Mouse (Mus musculus): ENCODE measurements at regions not wholly inside any gene's neighbourhood (a gene's known extent, or its start where the extent isn't known, plus 50 kb on each side); places are given as distances from the start of the nearest gene placed in this dataset.

- in situ Hi-C loops (cut with MboI; ENCODE audit: unreplicated experiment in 2 of 2), result loop anchor here in 1 of 2 experiments (10.0 kb wide), 1 partner anchor 52 kb away; no protein-coding TSS in a partner anchor
These were observed 77.0 kb upstream of the Slc38a2 start for GRCm38 (mm10) chr15:96776476-96777075.

GRCm38 (mm10) chr15:96775129-96775528, 75.6 kb upstream of the Slc38a2 start:
- in situ Hi-C loops (cut with MboI; ENCODE audit: unreplicated experiment in 2 of 2), result loop anchor here in 1 of 2 experiments (10.0 kb wide), 1 partner anchor 50 kb away; no protein-coding TSS in a partner anchor

GRCm38 (mm10) chr15:96774664-96775063, 75.1 kb upstream of the Slc38a2 start:
- in situ Hi-C loops (cut with MboI; ENCODE audit: unreplicated experiment in 2 of 2), result loop anchor here in 1 of 2 experiments (10.0 kb wide), 1 partner anchor 50 kb away; no protein-coding TSS in a partner anchor

- in situ Hi-C loops (cut with MboI; ENCODE audit: unreplicated experiment in 2 of 2), result loop anchor here in 1 of 2 experiments (10.0 kb wide), 1 partner anchor 49 kb away; no protein-coding TSS in a partner anchor
These were observed 74.1 kb upstream of the Slc38a2 start for GRCm38 (mm10) chr15:96773656-96774055.

- in situ Hi-C loops (cut with MboI; ENCODE audit: unreplicated experiment in 2 of 2), result loop anchor here in 1 of 2 experiments (10.0 kb wide), 1 partner anchor 48 kb away; no protein-coding TSS in a partner anchor
These were observed 73.2 kb upstream of the Slc38a2 start for GRCm38 (mm10) chr15:96772701-96773100.

GRCm38 (mm10) chr15:96770786-96771185, 71.3 kb upstream of the Slc38a2 start:
- in situ Hi-C loops (cut with MboI; ENCODE audit: unreplicated experiment in 2 of 2), result loop anchor here in 1 of 2 experiments (10.0 kb wide), 1 partner anchor 46 kb away; no protein-coding TSS in a partner anchor

GRCm38 (mm10) chr15:96770299-96770698, 70.8 kb upstream of the Slc38a2 start:
- in situ Hi-C loops (cut with MboI; ENCODE audit: unreplicated experiment in 2 of 2), result loop anchor here in 1 of 2 experiments (10.0 kb wide), 1 partner anchor 45 kb away; no protein-coding TSS in a partner anchor

- in situ Hi-C loops (cut with MboI; ENCODE audit: unreplicated experiment in 2 of 2), result loop anchor here in 1 of 2 experiments (10.0 kb wide), 1 partner anchor 45 kb away; no protein-coding TSS in a partner anchor
These were observed 70.2 kb upstream of the Slc38a2 start for GRCm38 (mm10) chr15:96769751-96770150.

GRCm38 (mm10) chr15:96768301-96768993, 68.9 kb upstream of the Slc38a2 start:
- in situ Hi-C loops (cut with MboI; ENCODE audit: unreplicated experiment in 2 of 2), result no loop called here

GRCm38 (mm10) chr15:96767188-96767587, 67.7 kb upstream of the Slc38a2 start:
- in situ Hi-C loops (cut with MboI; ENCODE audit: unreplicated experiment in 2 of 2), result no loop called here

GRCm38 (mm10) chr15:96766238-96766637, 66.7 kb upstream of the Slc38a2 start:
- in situ Hi-C loops (cut with MboI; ENCODE audit: unreplicated experiment in 2 of 2), result no loop called here

GRCm38 (mm10) chr15:96763611-96764010, 64.1 kb upstream of the Slc38a2 start:
- in situ Hi-C loops (cut with MboI; ENCODE audit: unreplicated experiment in 2 of 2), result no loop called here

- in situ Hi-C loops (cut with MboI; ENCODE audit: unreplicated experiment in 2 of 2), result no loop called here
These were observed 59.8 kb upstream of the Slc38a2 start for GRCm38 (mm10) chr15:96759078-96759995.

GRCm38 (mm10) chr15:96757446-96758198, 58.1 kb upstream of the Slc38a2 start:
- in situ Hi-C loops (cut with MboI; ENCODE audit: unreplicated experiment in 2 of 2), result no loop called here

- in situ Hi-C loops (cut with MboI; ENCODE audit: unreplicated experiment in 2 of 2), result no loop called here
These were observed 56.9 kb upstream of the Slc38a2 start for GRCm38 (mm10) chr15:96756456-96756855.

- in situ Hi-C loops (cut with MboI; ENCODE audit: unreplicated experiment in 2 of 2), result no loop called here
These were observed 56.4 kb upstream of the Slc38a2 start for GRCm38 (mm10) chr15:96755951-96756350.

GRCm38 (mm10) chr15:96755322-96755942, 55.9 kb upstream of the Slc38a2 start:
- in situ Hi-C loops (cut with MboI; ENCODE audit: unreplicated experiment in 2 of 2), result no loop called here

- in situ Hi-C loops (cut with MboI; ENCODE audit: unreplicated experiment in 2 of 2), result no loop called here
These were observed 54.5 kb upstream of the Slc38a2 start for GRCm38 (mm10) chr15:96754079-96754478.

- in situ Hi-C loops (cut with MboI; ENCODE audit: unreplicated experiment in 2 of 2), result no loop called here
These were observed 53.2 kb upstream of the Slc38a2 start for GRCm38 (mm10) chr15:96752719-96753118.

GRCm38 (mm10) chr15:96752062-96752358, 52.5 kb upstream of the Slc38a2 start:
- in situ Hi-C loops (cut with MboI; ENCODE audit: unreplicated experiment in 2 of 2), result no loop called here
